Mouse (Mus musculus) forebrain, embryonic 14.5 days (tissue): ENCODE measurements around the gene Celsr1. TPM values are rescaled to one million over a fixed set of nuclear protein-coding genes. Genes with fewer than 3 reads are reported as not detected.

Experiments
- ATAC-seq: fragments of 200-750 bp; cut with Nextera tagmentation; 2 replicates; pipeline ENCODE4 v1.8.0; 2017; ENCODE audit warnings: mild to moderate bottlenecking, moderate library complexity
- DNase-seq: peaks from one replicate; pipeline ENCODE4 v3.0.0-alpha.2; 2015; ENCODE audit warnings: low spot score
- H3K27ac ChIP-seq: fragments of 300-500 bp; sonication (generic); 2 replicates; pipeline ENCODE4 v1.5.1; 2014; ENCODE audit warnings: low read depth, mild to moderate bottlenecking, control low read depth, low read length, moderate library complexity
- H3K27me3 ChIP-seq: fragments of 300-500 bp; sonication (generic); replicated peaks from 2 replicates; pipeline ENCODE4 v1.6.1; 2014; ENCODE audit warnings: low read length, control low read depth, mixed read lengths; ENCODE audit not compliant: control insufficient read depth, insufficient read depth
- H3K36me3 ChIP-seq: fragments of 300-500 bp; sonication (generic); 2 replicates; pipeline ENCODE4 v1.6.1; 2014; ENCODE audit warnings: low read length, control low read depth; ENCODE audit not compliant: control insufficient read depth, insufficient read depth
- H3K4me1 ChIP-seq: fragments of 300-500 bp; sonication (generic); 2 replicates; pipeline ENCODE4 v1.6.1; 2014; ENCODE audit warnings: antibody characterized with exemption, low read length, control low read depth; ENCODE audit not compliant: control insufficient read depth, insufficient read depth
- H3K4me2 ChIP-seq: fragments of 300-500 bp; sonication (generic); 2 replicates; pipeline ENCODE4 v1.6.1; 2014; ENCODE audit warnings: mild to moderate bottlenecking, control low read depth, low read length
- H3K4me3 ChIP-seq: fragments of 300-500 bp; sonication (generic); 2 replicates; pipeline ENCODE4 v1.5.1; 2014; ENCODE audit warnings: low read depth, low read length, control low read depth
- H3K9ac ChIP-seq: fragments of 300-500 bp; sonication (generic); 2 replicates; pipeline ENCODE4 v1.6.1; 2014; ENCODE audit warnings: mild to moderate bottlenecking, low read length, control low read depth, moderate library complexity
- H3K9me3 ChIP-seq: fragments of 300-500 bp; sonication (generic); replicated peaks from 2 replicates; pipeline ENCODE4 v1.6.1; 2016; ENCODE audit warnings: low read length, control low read depth, mixed read lengths; ENCODE audit not compliant: control insufficient read depth
- WGBS: fragments of 180-500 bp; shearing (Covaris S2); extraction: QIAGEN DNeasy Blood & Tissue Kit; methylation state at CpG from one replicate; pipeline ENCODE4 v1.1.7; 2014; 5-methylcytosine and 5-hydroxymethylcytosine counted together
- polyA plus RNA-seq: library from polyadenylated mRNA; unstranded; fragments of >200 nt; fragmentation: Nextera tagmentation; extraction: Ambion mirVana; gene quantifications from 2 replicates; pipeline ENCODE4 v1.2.1, GENCODE M21; 2014

Celsr1 gene
- polyA plus RNA-seq, 1 experiment from 2014 or later, result 9.6 TPM

- Histone ChIP-seq H3K4me2 (no peak overlapping the region), H3K27ac (no peak overlapping the region), H3K4me3 (no peak overlapping the region), H3K36me3 (no peaks in the 10 kb centered on the region), H3K27me3 (no peaks in the 10 kb centered on the region), H3K4me1 (no peaks in the 10 kb centered on the region), H3K9ac (no peak overlapping the region), H3K9me3 (no peaks in the 10 kb centered on the region)
- ATAC-seq (no peak), DNase-seq (no peak)
- WGBS, result 70% methylated on average over 6 of the region's 6 CpGs
These were observed 18.4 kb upstream of the Celsr1 start for GRCm38 (mm10) chr15:86051878-86052478.

DNA sequence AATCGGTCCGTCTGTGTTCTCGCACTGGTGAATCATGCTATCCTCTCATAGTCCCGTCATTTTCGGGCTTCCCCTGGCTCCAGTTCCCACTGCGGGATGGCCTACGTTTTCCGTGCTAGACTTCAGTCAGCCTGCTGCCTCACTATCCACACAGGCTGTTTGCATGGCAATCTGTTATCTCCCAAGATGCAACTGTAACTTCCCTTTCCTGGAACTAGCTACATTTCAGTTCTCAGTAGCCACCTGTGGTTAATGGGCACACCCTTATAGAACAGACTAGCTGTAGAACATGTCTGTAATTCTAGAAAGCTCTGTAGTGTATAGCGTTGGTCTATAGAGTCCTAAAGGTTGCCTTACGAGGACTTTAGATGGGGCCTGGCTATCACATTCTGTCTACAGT, 17.6 kb upstream of the Celsr1 start:
- ATAC-seq (no peak), DNase-seq (no peak)
- H3K27me3 ChIP-seq, result no peaks in the 10 kb centered on the region
- 86% methylated on average over 10 of the region's 10 CpGs for WGBS
- no peaks in the 10 kb centered on the region for H3K4me1 ChIP-seq
- no peak overlapping the region for H3K4me2 ChIP-seq
- no peaks in the 10 kb centered on the region for H3K36me3 ChIP-seq
- no peaks in the 10 kb centered on the region for H3K9me3 ChIP-seq
- no peak overlapping the region for H3K9ac ChIP-seq
- no peak overlapping the region for H3K4me3 ChIP-seq
- H3K27ac ChIP-seq, result no peak overlapping the region

DNA sequence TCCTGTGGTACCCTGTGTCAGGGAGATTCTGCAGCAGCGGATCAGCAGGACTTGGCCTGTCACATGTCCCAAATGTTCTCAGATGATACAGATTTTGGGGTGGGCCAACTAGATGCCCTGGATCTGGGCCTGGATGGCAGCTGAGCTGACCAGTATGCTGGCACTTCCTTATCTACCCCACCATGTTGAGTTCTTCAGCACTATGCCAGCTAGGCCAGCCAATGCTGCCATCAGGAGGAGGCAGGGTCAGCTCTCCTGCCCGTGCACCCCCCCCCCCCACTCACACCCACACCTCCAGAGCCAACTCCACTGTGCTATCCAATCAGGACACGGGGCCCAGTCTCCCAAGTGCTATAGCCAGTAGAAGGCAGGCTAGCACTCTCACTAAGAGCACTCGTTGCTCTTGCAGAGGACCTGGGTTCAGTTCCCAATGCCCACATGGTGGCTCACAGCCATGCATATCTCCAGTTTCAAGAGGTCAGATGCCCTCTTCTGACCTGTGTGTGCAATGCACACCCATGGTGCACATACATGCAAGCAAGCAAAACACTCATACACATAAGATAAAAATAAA, 16.7 kb upstream of the Celsr1 start:
- H3K9ac ChIP-seq, result no peak overlapping the region
- no peaks in the 10 kb centered on the region for H3K36me3 ChIP-seq
- WGBS, result 83% methylated on average over 4 of the region's 4 CpGs
- H3K4me2 ChIP-seq, result no peak overlapping the region
- DNase-seq, result no peak
- no peak overlapping the region for H3K27ac ChIP-seq
- H3K9me3 ChIP-seq, result no peaks in the 10 kb centered on the region
- no peaks in the 10 kb centered on the region for H3K4me1 ChIP-seq
- no peaks in the 10 kb centered on the region for H3K27me3 ChIP-seq
- no peak overlapping the region for H3K4me3 ChIP-seq
- ATAC-seq, result no peak

GRCm38 (mm10) chr15:86049510-86049909, 15.9 kb upstream of the Celsr1 start:
- H3K4me3 ChIP-seq, result no peak overlapping the region
- 78% methylated on average over 3 of the region's 3 CpGs for WGBS

GRCm38 (mm10) chr15:86042364-86042763, 8.8 kb upstream of the Celsr1 start:
- ATAC-seq (no peak), DNase-seq (no peak)
- no peaks in the 10 kb centered on the region for H3K9me3 ChIP-seq
- 50% methylated on average over 4 of the region's 4 CpGs for WGBS
- H3K27me3 ChIP-seq, result no peaks in the 10 kb centered on the region
- H3K4me3 ChIP-seq, result no peak overlapping the region
- H3K36me3 ChIP-seq, result no peaks in the 10 kb centered on the region
- H3K9ac ChIP-seq, result no peak overlapping the region
- no peak overlapping the region for H3K4me2 ChIP-seq
- H3K4me1 ChIP-seq, result no peaks in the 10 kb centered on the region
- H3K27ac ChIP-seq, result no peak overlapping the region

More at GRCm38 (mm10) chr15:86049510-86049909, 15.9 kb upstream of the Celsr1 start:
- Histone ChIP-seq H3K4me2 (no peak overlapping the region), H3K9ac (no peak overlapping the region), H3K27me3 (no peaks in the 10 kb centered on the region), H3K27ac (no peak overlapping the region), H3K36me3 (no peaks in the 10 kb centered on the region), H3K4me1 (no peaks in the 10 kb centered on the region), H3K9me3 (no peaks in the 10 kb centered on the region)
- no peak for ATAC-seq
- no peak for DNase-seq

DNA sequence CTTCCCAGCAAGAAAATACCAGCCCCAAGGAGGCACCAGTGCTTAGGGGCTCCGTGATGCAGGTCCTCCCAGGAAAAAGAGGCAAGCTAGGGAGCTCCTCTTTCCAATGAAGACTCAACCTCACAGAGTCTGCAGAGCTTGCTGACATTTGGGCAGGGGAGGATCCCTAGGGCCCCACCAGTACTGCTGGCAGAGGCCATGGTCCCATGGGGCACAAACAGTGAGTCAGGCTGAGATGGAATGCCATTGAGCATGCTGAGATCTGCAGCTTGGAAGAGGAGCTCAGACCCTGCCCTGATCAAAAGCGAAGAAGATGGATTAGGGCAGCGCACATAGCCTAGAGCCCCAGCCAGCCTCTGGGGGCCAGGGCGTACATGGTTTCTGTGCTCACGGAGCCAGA, 7.8 kb upstream of the Celsr1 start:
- H3K4me2 ChIP-seq, result no peak overlapping the region
- H3K4me1 ChIP-seq, result no peaks in the 10 kb centered on the region
- H3K9me3 ChIP-seq, result no peaks in the 10 kb centered on the region
- H3K4me3 ChIP-seq, result no peak overlapping the region
- DNase-seq (no peak), ATAC-seq (no peak)
- H3K27me3 ChIP-seq, result no peaks in the 10 kb centered on the region
- 93% methylated on average over 5 of the region's 5 CpGs for WGBS
- no peak overlapping the region for H3K9ac ChIP-seq
- H3K27ac ChIP-seq, result no peak overlapping the region
- H3K36me3 ChIP-seq, result no peaks in the 10 kb centered on the region

DNA sequence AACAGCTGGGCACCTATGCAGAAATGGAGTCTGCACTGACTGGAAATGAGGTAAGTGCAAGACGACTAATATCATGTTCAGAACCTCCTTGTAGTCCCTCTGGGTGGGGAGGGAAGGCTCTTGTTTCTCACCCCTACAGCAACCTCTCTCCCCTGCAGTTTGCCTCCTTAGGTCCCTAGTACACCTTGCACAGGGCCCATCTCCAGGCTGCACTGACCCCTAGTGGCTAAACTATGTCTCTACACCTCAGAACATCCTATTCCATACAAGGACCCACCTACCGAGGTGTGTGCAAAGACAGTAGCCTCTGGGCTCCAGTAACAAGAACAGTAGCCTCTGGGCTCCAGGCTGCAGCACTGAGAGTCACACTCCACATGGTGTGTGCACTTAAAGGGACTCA, 5.2 kb upstream of the Celsr1 start:
- peaks cover 7% of the 10 kb centered on the region for H3K4me1 ChIP-seq
- peak; percentile 89 for DNase-seq
- no peak overlapping the region for H3K4me3 ChIP-seq
- no peak overlapping the region for H3K9ac ChIP-seq
- no peaks in the 10 kb centered on the region for H3K36me3 ChIP-seq
- WGBS, result 0% methylated on average over 2 of the region's 2 CpGs
- no peaks in the 10 kb centered on the region for H3K9me3 ChIP-seq
- no peak overlapping the region for H3K4me2 ChIP-seq
- ATAC-seq, result peak; percentile 65
- no peaks in the 10 kb centered on the region; the same call in 1 of the 2 replicates for H3K27me3 ChIP-seq
- H3K27ac ChIP-seq, result no peak overlapping the region

GRCm38 (mm10) chr15:86035913-86036312, 2.3 kb upstream of the Celsr1 start:
- Histone ChIP-seq H3K27ac (no peak overlapping the region), H3K27me3 (peaks cover 8% of the 10 kb centered on the region; the same call in 1 of the 2 replicates), H3K9ac (no peak overlapping the region), H3K4me2 (no peak overlapping the region), H3K4me1 (peaks cover 7% of the 10 kb centered on the region), H3K36me3 (peaks cover 12% of the 10 kb centered on the region), H3K4me3 (no peak overlapping the region), H3K9me3 (0 out of 2 replicates have a peak, but pooled peaks cover 4% of the 10 kb centered on the region)
- no peak for DNase-seq
- 77% methylated on average over 3 of the region's 3 CpGs for WGBS
- no peak for ATAC-seq

- peak overlapping the region; percentile 66 for H3K4me3 ChIP-seq
- DNase-seq (peak; percentile 49), ATAC-seq (peak; percentile 18; the same call in 1 of the 2 replicates)
- H3K9me3 ChIP-seq, result peaks cover 13% of the 10 kb centered on the region; the same call in 1 of the 2 replicates
- H3K27ac ChIP-seq, result peak overlapping the region; percentile 72
- peak overlapping the region; percentile 76 for H3K9ac ChIP-seq
- 2% methylated on average over 12 of the region's 12 CpGs for WGBS
- H3K27me3 ChIP-seq, result peaks cover 8% of the 10 kb centered on the region; the same call in 1 of the 2 replicates
- H3K36me3 ChIP-seq, result peaks cover 22% of the 10 kb centered on the region
- H3K4me1 ChIP-seq, result peaks cover 7% of the 10 kb centered on the region
- H3K4me2 ChIP-seq, result peak overlapping the region; percentile 75
These were observed 1.3 kb upstream of the Celsr1 start for GRCm38 (mm10) chr15:86034781-86035360.
